Comparison of ENCODE assay signal across 26 mouse cellular contexts in genomic region chr10:107198460-107198859, GRCm38 (mm10).
DNase-seq lines count a peak whose midpoint lies in the region; ATAC-seq lines count a peak whose summit lies in the region.
"Had no signal": no experiment of that assay in that cellular context is flagged by ENCODE, and none has a peak within 500 bp of the region (broad histone marks: within the 10 kb centered on the region; RNA-seq: fewer than 3 reads in every experiment).

No protein-coding gene starts in this region.

- WGBS in hindbrain, embryonic 11.5 days = 74% methylated on average over 4 of the region's 4 CpGs
- WGBS in hindbrain, embryonic 14.5 days = 49% methylated on average over 4 of the region's 4 CpGs
- WGBS in neural tube, embryonic 11.5 days = 71% methylated on average over 4 of the region's 4 CpGs
- 29% methylated on average over 4 of the region's 4 CpGs for WGBS in neural tube, embryonic 15.5 days
- 26% methylated on average over 4 of the region's 4 CpGs for WGBS in neural tube, embryonic 14.5 days

- H3K4me1 ChIP-seq in hindbrain, embryonic 11.5 days (replicated peaks; ENCODE audit: control insufficient read depth, insufficient read depth, low read length) = no peaks in the 10 kb centered on the region
- no peaks in the 10 kb centered on the region for H3K4me1 ChIP-seq in hindbrain, embryonic 14.5 days (replicated peaks; ENCODE audit: control insufficient read depth, insufficient read depth, low read length)
- no peaks in the 10 kb centered on the region for H3K4me1 ChIP-seq in neural tube, embryonic 11.5 days (ENCODE audit: control insufficient read depth, insufficient read depth, low read length)
- H3K4me1 ChIP-seq in neural tube, embryonic 15.5 days = peaks cover 3% of the 10 kb centered on the region; the same call in 1 of the 2 replicates
- 0 out of 2 replicates have a peak, but pooled peaks cover 2% of the 10 kb centered on the region for H3K4me1 ChIP-seq in neural tube, embryonic 14.5 days (ENCODE audit: control insufficient read depth, insufficient read depth, low read length)
- H3K4me1 ChIP-seq: embryonic facial prominence, embryonic 10.5 days; embryonic facial prominence, embryonic 13.5 days; hindbrain, embryonic 10.5 days; intestine, embryonic 15.5 days had no signal

- intact Hi-C loops in heart, postnatal 14 days (cut with DNase I) = no loop called here

- H3K4me3 ChIP-seq in hindbrain, embryonic 11.5 days (ENCODE audit: low read depth, low read length) = no peak overlapping the region
- H3K4me3 ChIP-seq in hindbrain, embryonic 14.5 days (replicated peaks; ENCODE audit: low read length) = no peak overlapping the region
- no peak overlapping the region for H3K4me3 ChIP-seq in neural tube, embryonic 11.5 days (ENCODE audit: low read depth, low read length)
- H3K4me3 ChIP-seq in neural tube, embryonic 15.5 days (replicated peaks) = no peak overlapping the region
- no peak overlapping the region for H3K4me3 ChIP-seq in neural tube, embryonic 14.5 days (ENCODE audit: low read depth, low read length)
- H3K4me3 ChIP-seq: embryonic facial prominence, embryonic 10.5 days; embryonic facial prominence, embryonic 13.5 days; erythroblast, embryonic 14.5 days; hindbrain, embryonic 10.5 days; intestine, embryonic 15.5 days had no signal

- no peaks in the 10 kb centered on the region for H3K9me3 ChIP-seq in hindbrain, embryonic 11.5 days (ENCODE audit: control insufficient read depth, low read length)
- no peaks in the 10 kb centered on the region for H3K9me3 ChIP-seq in hindbrain, embryonic 14.5 days (ENCODE audit: control insufficient read depth, low read length)
- H3K9me3 ChIP-seq in neural tube, embryonic 11.5 days (ENCODE audit: control insufficient read depth, low read length) = no peaks in the 10 kb centered on the region
- no peaks in the 10 kb centered on the region for H3K9me3 ChIP-seq in neural tube, embryonic 15.5 days (replicated peaks)
- H3K9me3 ChIP-seq in neural tube, embryonic 14.5 days (ENCODE audit: control insufficient read depth, low read length) = no peaks in the 10 kb centered on the region
- H3K9me3 ChIP-seq: intestine, embryonic 15.5 days had no signal

- no peak for DNase-seq in hindbrain, embryonic 11.5 days (ENCODE audit: low spot score)
- DNase-seq in hindbrain, embryonic 14.5 days (ENCODE audit: low spot score) = no peak
- DNase-seq in neural tube, embryonic 11.5 days (ENCODE audit: low spot score) = no peak
- DNase-seq in mesoderm, embryonic 11.5 days (ENCODE audit: low read depth, low spot score) = peak; percentile 9
- no peak for DNase-seq in heart, postnatal 14 days
- DNase-seq: adrenal gland, adult 2 months; adrenal gland, postnatal 14 days; cerebellum, adult 11-12 months; cerebellum, adult 8-10 months; cerebellum, postnatal 10 days; cerebellum, postnatal 36 days; embryo, embryonic 11 days; gastrocnemius, postnatal 10 days; heart, adult 11 months; heart, postnatal 36 days; kidney, adult 11 months had no signal

- H3K27me3 ChIP-seq in hindbrain, embryonic 11.5 days (ENCODE audit: control insufficient read depth, insufficient read depth, low read length) = no peaks in the 10 kb centered on the region
- no peaks in the 10 kb centered on the region for H3K27me3 ChIP-seq in hindbrain, embryonic 14.5 days (ENCODE audit: control insufficient read depth, insufficient read depth, low read length)
- H3K27me3 ChIP-seq in neural tube, embryonic 11.5 days (ENCODE audit: control insufficient read depth, insufficient read depth, low read length) = no peaks in the 10 kb centered on the region
- no peaks in the 10 kb centered on the region for H3K27me3 ChIP-seq in neural tube, embryonic 15.5 days (replicated peaks)
- H3K27me3 ChIP-seq in neural tube, embryonic 14.5 days (ENCODE audit: control insufficient read depth, insufficient read depth, low read length) = no peaks in the 10 kb centered on the region
- H3K27me3 ChIP-seq: embryonic facial prominence, embryonic 13.5 days; intestine, embryonic 15.5 days had no signal

- H3K9ac ChIP-seq in hindbrain, embryonic 11.5 days (ENCODE audit: low read depth, low read length) = no peak overlapping the region
- no peak overlapping the region for H3K9ac ChIP-seq in hindbrain, embryonic 14.5 days
- no peak overlapping the region for H3K9ac ChIP-seq in neural tube, embryonic 11.5 days (ENCODE audit: low read length)
- H3K9ac ChIP-seq in neural tube, embryonic 15.5 days (replicated peaks) = no peak overlapping the region
- H3K9ac ChIP-seq in neural tube, embryonic 14.5 days (replicated peaks; ENCODE audit: low read depth, low read length) = no peak overlapping the region
- H3K9ac ChIP-seq: embryonic facial prominence, embryonic 13.5 days; intestine, embryonic 15.5 days had no signal

- H3K36me3 ChIP-seq in hindbrain, embryonic 11.5 days (ENCODE audit: control insufficient read depth, insufficient read depth, low read length) = no peaks in the 10 kb centered on the region
- H3K36me3 ChIP-seq in hindbrain, embryonic 14.5 days (replicated peaks; ENCODE audit: control insufficient read depth, insufficient read depth) = no peaks in the 10 kb centered on the region
- H3K36me3 ChIP-seq in neural tube, embryonic 11.5 days (ENCODE audit: control insufficient read depth, insufficient read depth, low read length) = no peaks in the 10 kb centered on the region
- H3K36me3 ChIP-seq in neural tube, embryonic 15.5 days = no peaks in the 10 kb centered on the region
- H3K36me3 ChIP-seq in neural tube, embryonic 14.5 days (ENCODE audit: control insufficient read depth, insufficient read depth, low read length) = no peaks in the 10 kb centered on the region
- H3K36me3 ChIP-seq: embryonic facial prominence, embryonic 10.5 days; embryonic facial prominence, embryonic 13.5 days; hindbrain, embryonic 10.5 days; intestine, embryonic 15.5 days had no signal

- H3K4me2 ChIP-seq in hindbrain, embryonic 11.5 days (replicated peaks; ENCODE audit: low read depth, low read length) = no peak overlapping the region
- no peak overlapping the region for H3K4me2 ChIP-seq in hindbrain, embryonic 14.5 days (replicated peaks)
- no peak overlapping the region for H3K4me2 ChIP-seq in neural tube, embryonic 11.5 days (ENCODE audit: low read depth)
- H3K4me2 ChIP-seq in neural tube, embryonic 15.5 days = no peak overlapping the region
- no peak overlapping the region for H3K4me2 ChIP-seq in neural tube, embryonic 14.5 days (ENCODE audit: low read depth, low read length)
- H3K4me2 ChIP-seq: embryonic facial prominence, embryonic 13.5 days; heart, embryonic 11.5 days; intestine, embryonic 15.5 days had no signal

- ATAC-seq in hindbrain, embryonic 11.5 days (ENCODE audit: low FRiP score) = peak; percentile 78
- no peak for ATAC-seq in hindbrain, embryonic 14.5 days (ENCODE audit: low FRiP score)
- peak; percentile 73 for ATAC-seq in neural tube, embryonic 11.5 days (ENCODE audit: insufficient read depth, low FRiP score, low TSS enrichment)
- no peak for ATAC-seq in neural tube, embryonic 15.5 days (ENCODE audit: low FRiP score)
- ATAC-seq in neural tube, embryonic 14.5 days (ENCODE audit: low read depth) = peak; percentile 82
- ATAC-seq: CD4-positive, CD25-positive, alpha-beta regulatory T cell, adult 4 months; forebrain, embryonic 16.5 days; intestine, embryonic 15.5 days had no signal

- H3K27ac ChIP-seq in hindbrain, embryonic 11.5 days (ENCODE audit: low read depth, low read length) = no peak overlapping the region
- no peak overlapping the region for H3K27ac ChIP-seq in hindbrain, embryonic 14.5 days
- H3K27ac ChIP-seq in neural tube, embryonic 11.5 days (ENCODE audit: low read depth, low read length) = no peak overlapping the region
- H3K27ac ChIP-seq in neural tube, embryonic 15.5 days (replicated peaks) = no peak overlapping the region
- no peak overlapping the region for H3K27ac ChIP-seq in neural tube, embryonic 14.5 days (ENCODE audit: low read depth, low read length)
- H3K27ac ChIP-seq: embryonic facial prominence, embryonic 10.5 days; embryonic facial prominence, embryonic 13.5 days; hindbrain, embryonic 10.5 days; intestine, embryonic 15.5 days had no signal

Comparison
In these comparisons a context has a peak if more than half of its experiments do, and no peak if none do; other contexts are left out.
1. ATAC-seq: peak in hindbrain, embryonic 11.5 days (single experiment), neural tube, embryonic 11.5 days (single experiment) and neural tube, embryonic 14.5 days (single experiment); none in hindbrain, embryonic 14.5 days (single experiment) and neural tube, embryonic 15.5 days (single experiment).